Mouse (Mus musculus) adrenal gland, adult 8-10 months (tissue): ENCODE measurements at regions not wholly inside any gene's neighbourhood (a gene's known extent, or its start where the extent isn't known, plus 50 kb on each side); places are given as distances from the start of the nearest gene placed in this dataset.

Source experiments
- DNase-seq: peaks from one replicate; pipeline ENCODE4 v3.0.0; 2022

GRCm38 (mm10) chr13:78405071-78405470 lies 205.5 kb upstream of the Nr2f1 start:
- no peak for DNase-seq

- DNase-seq, result no peak
Measured at GRCm38 (mm10) chr13:78383761-78384160, 184.2 kb upstream of the Nr2f1 start.

GRCm38 (mm10) chr13:78361236-78361635 lies 161.7 kb upstream of the Nr2f1 start:
- no peak for DNase-seq

- no peak for DNase-seq
Measured at GRCm38 (mm10) chr13:78348830-78349229, 149.3 kb upstream of the Nr2f1 start.

GRCm38 (mm10) chr13:78324443-78325206 lies 125.1 kb upstream of the Nr2f1 start:
- no peak for DNase-seq

- DNase-seq, result no peak
Measured at GRCm38 (mm10) chr13:78323183-78323582, 123.6 kb upstream of the Nr2f1 start.

GRCm38 (mm10) chr13:78318434-78318833 lies 118.9 kb upstream of the Nr2f1 start:
- no peak for DNase-seq

- no peak for DNase-seq
Measured at GRCm38 (mm10) chr13:78310837-78311236, 111.3 kb upstream of the Nr2f1 start.
